Mouse (Mus musculus) forebrain, embryonic 14.5 days (tissue): ENCODE measurements around the gene Stard7. TPM values are rescaled to one million over a fixed set of nuclear protein-coding genes. Genes with fewer than 3 reads are reported as not detected.
A peak's percentile ranks its signal among the peaks of the same experiment; 100 is the strongest.

ENCODE experiments used
- ATAC-seq: fragments of 200-750 bp; cut with Nextera tagmentation; 2 replicates; pipeline ENCODE4 v1.8.0; 2017; ENCODE audit warnings: mild to moderate bottlenecking, moderate library complexity
- DNase-seq: peaks from one replicate; pipeline ENCODE4 v3.0.0-alpha.2; 2015; ENCODE audit warnings: low spot score
- H3K27ac ChIP-seq: fragments of 300-500 bp; sonication (generic); 2 replicates; pipeline ENCODE4 v1.5.1; 2014; ENCODE audit warnings: low read depth, mild to moderate bottlenecking, control low read depth, low read length, moderate library complexity
- H3K27me3 ChIP-seq: fragments of 300-500 bp; sonication (generic); replicated peaks from 2 replicates; pipeline ENCODE4 v1.6.1; 2014; ENCODE audit warnings: low read length, control low read depth, mixed read lengths; ENCODE audit not compliant: control insufficient read depth, insufficient read depth
- H3K36me3 ChIP-seq: fragments of 300-500 bp; sonication (generic); 2 replicates; pipeline ENCODE4 v1.6.1; 2014; ENCODE audit warnings: low read length, control low read depth; ENCODE audit not compliant: control insufficient read depth, insufficient read depth
- H3K4me1 ChIP-seq: fragments of 300-500 bp; sonication (generic); 2 replicates; pipeline ENCODE4 v1.6.1; 2014; ENCODE audit warnings: antibody characterized with exemption, low read length, control low read depth; ENCODE audit not compliant: control insufficient read depth, insufficient read depth
- H3K4me2 ChIP-seq: fragments of 300-500 bp; sonication (generic); 2 replicates; pipeline ENCODE4 v1.6.1; 2014; ENCODE audit warnings: mild to moderate bottlenecking, control low read depth, low read length
- H3K4me3 ChIP-seq: fragments of 300-500 bp; sonication (generic); 2 replicates; pipeline ENCODE4 v1.5.1; 2014; ENCODE audit warnings: low read depth, low read length, control low read depth
- H3K9ac ChIP-seq: fragments of 300-500 bp; sonication (generic); 2 replicates; pipeline ENCODE4 v1.6.1; 2014; ENCODE audit warnings: mild to moderate bottlenecking, low read length, control low read depth, moderate library complexity
- H3K9me3 ChIP-seq: fragments of 300-500 bp; sonication (generic); replicated peaks from 2 replicates; pipeline ENCODE4 v1.6.1; 2016; ENCODE audit warnings: low read length, control low read depth, mixed read lengths; ENCODE audit not compliant: control insufficient read depth
- WGBS: fragments of 180-500 bp; shearing (Covaris S2); extraction: QIAGEN DNeasy Blood & Tissue Kit; methylation state at CpG from one replicate; pipeline ENCODE4 v1.1.7; 2014; 5-methylcytosine and 5-hydroxymethylcytosine counted together
- polyA plus RNA-seq: library from polyadenylated mRNA; unstranded; fragments of >200 nt; fragmentation: Nextera tagmentation; extraction: Ambion mirVana; gene quantifications from 2 replicates; pipeline ENCODE4 v1.2.1, GENCODE M21; 2014

The Stard7 gene
- polyA plus RNA-seq, 1 experiment from 2014 or later = 102 TPM

DNA sequence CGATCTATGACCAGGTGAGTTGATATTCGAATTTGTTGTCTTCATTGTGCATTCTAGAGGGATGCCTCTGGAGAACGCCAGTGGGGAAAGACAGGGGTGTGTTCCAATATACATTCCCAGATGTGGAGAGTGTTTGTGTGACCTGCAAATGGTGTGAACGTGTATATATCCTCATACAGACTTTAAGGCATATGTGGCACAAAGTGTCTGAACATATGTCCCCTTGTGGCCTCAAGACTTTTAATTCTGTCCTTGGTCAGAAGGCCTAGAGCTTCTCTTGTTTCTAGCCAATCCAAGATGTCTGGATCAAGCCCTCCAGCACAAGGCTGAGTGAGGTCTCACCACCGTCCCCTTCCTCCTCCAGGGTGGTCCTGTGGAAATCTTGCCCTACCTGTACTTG, 66.9 kb downstream of the Stard7 start:
- H3K9me3 ChIP-seq = no peaks in the 10 kb centered on the region
- peak overlapping the region; percentile 59 for H3K9ac ChIP-seq
- DNase-seq (no peak), ATAC-seq (no peak)
- peak overlapping the region; percentile 44 for H3K4me3 ChIP-seq
- H3K4me1 ChIP-seq = no peaks in the 10 kb centered on the region
- H3K4me2 ChIP-seq = peak overlapping the region; percentile 86
- no peak overlapping the region for H3K27ac ChIP-seq
- 47% methylated on average over 5 of the region's 5 CpGs for WGBS
- H3K27me3 ChIP-seq = peaks cover 17% of the 10 kb centered on the region
- no peaks in the 10 kb centered on the region for H3K36me3 ChIP-seq

DNA sequence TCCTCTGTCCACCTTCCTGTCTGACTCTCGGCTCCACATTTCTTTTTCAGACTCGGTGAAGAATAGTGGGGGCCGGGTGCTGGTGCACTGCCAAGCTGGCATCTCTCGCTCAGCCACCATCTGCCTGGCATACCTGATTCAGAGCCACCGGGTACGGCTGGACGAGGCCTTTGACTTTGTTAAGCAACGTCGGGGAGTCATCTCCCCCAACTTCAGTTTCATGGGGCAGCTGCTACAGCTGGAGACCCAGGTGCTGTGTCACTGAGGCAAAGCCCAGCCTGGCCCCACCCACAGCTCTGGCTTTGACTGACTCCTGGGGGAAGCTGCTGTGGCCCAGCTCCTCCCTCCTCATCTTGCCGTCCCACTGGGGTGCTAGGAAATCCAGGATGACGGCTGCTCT, 67.5 kb downstream of the Stard7 start:
- H3K9me3 ChIP-seq = no peaks in the 10 kb centered on the region
- H3K27ac ChIP-seq = no peak overlapping the region
- no peak overlapping the region for H3K9ac ChIP-seq
- ATAC-seq (no peak), DNase-seq (no peak)
- no peak overlapping the region for H3K4me3 ChIP-seq
- WGBS = 75% methylated on average over 11 of the region's 11 CpGs
- H3K36me3 ChIP-seq = no peaks in the 10 kb centered on the region
- H3K4me2 ChIP-seq = no peak overlapping the region
- H3K4me1 ChIP-seq = no peaks in the 10 kb centered on the region
- peaks cover 17% of the 10 kb centered on the region for H3K27me3 ChIP-seq

DNA sequence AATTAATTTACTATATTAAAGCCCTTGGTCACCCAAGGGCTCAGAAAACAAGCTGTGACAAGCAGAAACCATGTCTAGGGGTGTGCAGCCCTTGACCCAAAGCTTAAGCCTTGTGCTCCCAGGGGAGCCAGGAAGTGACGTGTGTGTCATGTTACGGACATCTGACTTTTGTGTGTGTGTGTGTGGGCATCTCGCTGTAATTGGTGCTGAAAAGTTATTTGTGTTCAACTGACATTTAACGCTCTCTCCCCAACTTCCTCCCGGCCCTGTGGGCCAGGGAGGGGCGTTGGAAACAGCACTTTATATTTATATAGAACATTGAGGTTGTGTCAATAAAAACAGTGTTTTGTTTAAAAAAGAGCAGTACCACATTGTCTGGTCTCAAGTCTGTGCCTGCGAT, 68.0 kb downstream of the Stard7 start:
- Histone ChIP-seq H3K27ac (no peak overlapping the region), H3K27me3 (peaks cover 17% of the 10 kb centered on the region), H3K4me3 (no peak overlapping the region), H3K9me3 (no peaks in the 10 kb centered on the region), H3K4me1 (no peaks in the 10 kb centered on the region), H3K9ac (no peak overlapping the region), H3K4me2 (no peak overlapping the region), H3K36me3 (no peaks in the 10 kb centered on the region)
- ATAC-seq (no peak), DNase-seq (no peak)
- WGBS = 77% methylated on average over 7 of the region's 7 CpGs

DNA sequence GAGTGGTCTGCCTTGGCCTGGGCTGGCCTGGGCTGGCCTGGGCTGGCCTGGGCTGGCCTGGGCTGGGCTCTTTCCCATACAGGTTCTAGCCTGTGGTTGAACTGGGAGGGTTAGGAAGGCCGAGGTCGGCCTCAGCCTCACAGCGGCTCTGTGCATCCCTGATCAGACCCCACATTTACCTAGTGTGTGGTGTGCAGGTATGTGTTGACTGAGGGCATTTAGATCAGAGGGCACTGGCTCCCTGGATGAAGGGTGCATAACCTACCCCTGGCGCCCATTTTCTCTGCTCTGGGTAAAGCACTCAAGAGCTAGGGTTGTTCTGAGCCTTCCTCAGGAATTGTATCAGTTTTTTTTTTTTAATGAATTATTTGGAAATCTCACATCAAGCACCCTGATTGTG, 68.4 kb downstream of the Stard7 start, which contains the start of gene Astl:
Gene Astl (plus strand): TSS at position 224 of the 400 bp plus-strand sequence.
- H3K4me1 ChIP-seq = no peaks in the 10 kb centered on the region
- 78% methylated on average over 4 of the region's 4 CpGs for WGBS
- H3K27me3 ChIP-seq = peaks cover 17% of the 10 kb centered on the region
- DNase-seq (no peak), ATAC-seq (no peak)
- no peaks in the 10 kb centered on the region for H3K36me3 ChIP-seq
- no peaks in the 10 kb centered on the region for H3K9me3 ChIP-seq
- H3K4me2 ChIP-seq = no peak within 1 kb of the TSS
- H3K9ac ChIP-seq = no peak within 1 kb of the TSS
- H3K27ac ChIP-seq = no peak within 1 kb of the TSS
- no peak within 1 kb of the TSS for H3K4me3 ChIP-seq

DNA sequence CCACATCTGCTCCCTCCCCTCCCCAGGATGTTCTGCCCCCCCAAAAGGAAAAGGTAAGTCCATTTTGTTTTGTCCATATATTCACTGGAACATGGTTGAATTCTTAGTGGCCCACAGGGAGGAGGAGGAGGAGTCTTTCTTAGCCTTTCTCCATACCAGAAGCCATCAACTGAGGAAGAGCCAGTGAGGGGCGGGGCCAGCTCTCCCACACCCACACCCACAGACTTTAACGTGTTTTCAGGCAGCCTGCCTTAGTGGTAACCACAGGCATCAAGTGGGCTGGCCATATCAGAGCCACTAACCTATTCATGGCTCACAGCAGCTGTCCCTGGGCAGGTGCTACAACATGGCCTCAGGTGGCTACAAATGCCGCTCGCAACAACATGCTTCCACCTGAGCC, 68.8 kb downstream of the Stard7 start:
- H3K4me1 ChIP-seq = no peaks in the 10 kb centered on the region
- no peaks in the 10 kb centered on the region for H3K36me3 ChIP-seq
- no peaks in the 10 kb centered on the region for H3K9me3 ChIP-seq
- H3K9ac ChIP-seq = no peak overlapping the region
- ATAC-seq (no peak), DNase-seq (no peak)
- H3K27me3 ChIP-seq = peaks cover 17% of the 10 kb centered on the region
- H3K4me2 ChIP-seq = no peak overlapping the region
- 71% methylated on average over 4 of the region's 4 CpGs for WGBS
- H3K4me3 ChIP-seq = no peak overlapping the region
- H3K27ac ChIP-seq = no peak overlapping the region

DNA sequence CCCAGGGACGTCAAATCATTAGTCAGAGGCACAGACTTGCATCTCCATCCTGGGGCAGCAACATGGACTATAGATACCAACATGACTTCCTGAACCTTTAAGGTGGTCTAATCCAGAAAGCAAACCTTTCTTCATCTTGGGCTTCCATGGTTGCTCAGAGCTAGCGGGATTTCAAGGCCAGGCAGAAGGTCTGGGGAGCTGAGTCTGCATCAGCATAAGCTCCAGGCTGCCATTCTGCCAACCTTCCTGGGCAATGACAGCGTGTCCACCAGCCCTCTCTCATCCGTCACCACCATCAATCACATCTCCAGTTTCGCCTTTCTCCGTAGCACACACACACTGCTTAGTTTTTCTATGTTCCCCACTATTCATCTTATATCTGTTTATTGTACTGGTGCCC, 69.2 kb downstream of the Stard7 start:
- WGBS = 86% methylated on average over 6 of the region's 6 CpGs
- H3K9me3 ChIP-seq = no peaks in the 10 kb centered on the region
- H3K36me3 ChIP-seq = no peaks in the 10 kb centered on the region
- no peak overlapping the region for H3K27ac ChIP-seq
- ATAC-seq = no peak
- no peak overlapping the region for H3K9ac ChIP-seq
- H3K4me3 ChIP-seq = no peak overlapping the region
- H3K27me3 ChIP-seq = peaks cover 17% of the 10 kb centered on the region
- no peak for DNase-seq
- H3K4me1 ChIP-seq = no peaks in the 10 kb centered on the region
- H3K4me2 ChIP-seq = no peak overlapping the region

DNA sequence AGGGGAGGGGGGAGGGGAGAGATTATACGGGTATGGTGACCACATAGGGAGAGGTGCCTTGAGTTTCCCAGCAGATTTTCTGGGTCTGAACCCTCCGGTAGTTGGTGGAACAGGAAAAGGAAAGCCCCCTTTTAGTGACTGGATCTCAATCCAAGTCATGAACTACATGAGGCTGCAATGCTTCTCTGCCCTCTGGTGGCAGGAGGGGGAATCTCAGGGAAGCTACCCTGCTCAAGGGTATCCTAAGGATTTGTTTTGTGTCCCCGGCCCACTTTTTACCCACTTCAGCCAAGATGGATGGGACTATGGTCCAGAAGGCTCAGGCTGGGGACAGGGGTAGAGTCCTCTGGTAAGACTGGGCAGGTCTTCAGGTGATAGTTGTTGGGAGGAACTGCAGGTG, 71.1 kb downstream of the Stard7 start:
- ATAC-seq = 0 out of 2 replicates have a peak, but pooled peaks have one; percentile 35
- Histone ChIP-seq H3K4me3 (no peak overlapping the region), H3K27me3 (peaks cover 11% of the 10 kb centered on the region), H3K27ac (no peak overlapping the region), H3K9ac (no peak overlapping the region), H3K36me3 (no peaks in the 10 kb centered on the region), H3K9me3 (no peaks in the 10 kb centered on the region), H3K4me1 (no peaks in the 10 kb centered on the region), H3K4me2 (no peak overlapping the region)
- DNase-seq = peak; percentile 68
- WGBS = 8% methylated on average over 3 of the region's 3 CpGs

DNA sequence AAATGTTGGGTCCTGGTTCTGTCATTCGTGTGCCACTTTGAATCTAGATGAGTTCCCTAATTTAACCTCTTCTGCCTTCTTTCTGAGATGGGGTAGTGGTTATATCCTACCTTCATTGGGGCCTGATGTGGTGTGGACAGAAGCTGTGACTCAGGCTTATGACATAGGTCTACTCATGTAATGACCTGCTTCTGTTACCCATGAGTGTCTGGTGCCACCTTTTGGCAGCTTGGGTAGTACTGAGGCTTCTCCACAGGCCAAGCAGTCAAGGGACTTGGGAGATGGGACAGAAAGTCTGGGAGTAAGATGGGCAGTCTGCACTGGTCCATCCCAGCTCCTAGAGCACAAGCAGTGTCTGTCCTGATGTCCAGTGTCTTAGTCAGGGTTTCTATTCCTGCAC, 76.3 kb downstream of the Stard7 start:
- no peak overlapping the region for H3K4me3 ChIP-seq
- no peak overlapping the region for H3K27ac ChIP-seq
- H3K9ac ChIP-seq = no peak overlapping the region
- H3K27me3 ChIP-seq = no peaks in the 10 kb centered on the region
- ATAC-seq (no peak), DNase-seq (no peak)
- no peaks in the 10 kb centered on the region for H3K9me3 ChIP-seq
- no peaks in the 10 kb centered on the region for H3K36me3 ChIP-seq
- no peak overlapping the region for H3K4me2 ChIP-seq
- WGBS = 81% methylated on average over 1 of the region's 1 CpGs
- no peaks in the 10 kb centered on the region for H3K4me1 ChIP-seq

DNA sequence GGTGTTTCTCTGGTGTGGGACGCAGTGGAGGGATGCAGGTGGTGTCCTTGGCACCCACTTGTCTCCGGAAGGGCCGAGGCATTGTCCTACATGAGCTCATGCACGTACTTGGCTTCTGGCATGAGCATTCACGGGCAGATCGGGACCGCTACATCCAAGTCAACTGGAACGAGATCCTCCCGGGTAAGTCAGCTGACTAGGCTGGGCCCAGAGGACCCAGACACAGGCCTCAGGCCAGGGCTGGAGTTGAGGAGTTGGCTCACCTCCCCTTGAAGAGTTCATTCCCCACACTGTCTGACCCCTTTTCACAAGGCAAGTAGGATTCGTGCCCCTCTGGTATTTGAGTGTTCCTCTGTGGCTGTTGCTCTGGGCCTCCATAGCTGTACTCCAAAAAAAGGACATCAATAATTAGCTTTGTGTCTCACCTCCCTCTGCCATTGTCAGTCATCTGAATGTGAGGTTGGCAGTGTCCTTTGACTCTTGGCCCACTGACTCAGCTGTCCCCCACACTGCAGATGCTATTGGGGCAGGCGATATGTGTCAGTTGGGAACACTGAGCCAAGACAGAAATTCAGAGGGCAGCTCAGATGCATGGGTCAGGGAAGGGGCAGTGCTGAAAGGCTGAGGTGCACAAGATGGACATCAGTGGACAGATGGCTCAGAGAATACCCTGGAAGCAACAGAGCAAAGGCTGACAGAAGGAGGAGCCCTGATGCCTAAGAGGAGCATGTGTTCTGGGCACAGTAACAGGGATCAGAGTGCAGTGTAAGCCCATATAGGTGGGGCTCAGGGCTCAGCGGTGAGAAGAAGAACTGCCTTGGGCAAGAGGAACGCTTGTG, 77.3 kb downstream of the Stard7 start:
- 78% methylated on average over 13 of the region's 13 CpGs for WGBS
- Histone ChIP-seq H3K36me3 (no peaks in the 10 kb centered on the region), H3K4me1 (no peaks in the 10 kb centered on the region), H3K27me3 (no peaks in the 10 kb centered on the region), H3K9me3 (no peaks in the 10 kb centered on the region), H3K27ac (no peak overlapping the region), H3K4me3 (no peak overlapping the region), H3K9ac (no peak overlapping the region), H3K4me2 (no peak overlapping the region)
- DNase-seq = no peak
- ATAC-seq = no peak
